Mouse (Mus musculus) kidney, postnatal 0 days (tissue): ENCODE measurements at regions not wholly inside any gene's neighbourhood (a gene's known extent, or its start where the extent isn't known, plus 50 kb on each side); places are given as distances from the start of the nearest gene placed in this dataset.
A peak's percentile ranks its signal among the peaks of the same experiment; 100 is the strongest.

Source experiments
- ATAC-seq: fragments of 200-750 bp; cut with Nextera tagmentation; replicated peaks from 2 replicates; pipeline ENCODE4 v1.8.0; 2017; ENCODE audit warnings: low read depth, moderate number of reproducible peaks, moderate TSS enrichment, moderate library complexity; ENCODE audit not compliant: low FRiP score
- DNase-seq: peaks from one replicate; pipeline ENCODE4 v3.0.0-alpha.2; 2016; ENCODE audit warnings: low spot score
- H3K27ac ChIP-seq: fragments of 300-500 bp; sonication (generic); 2 replicates; pipeline ENCODE4 v1.5.1; 2014; ENCODE audit warnings: mild to moderate bottlenecking
- H3K27me3 ChIP-seq: fragments of 300-500 bp; sonication (generic); 2 replicates; pipeline ENCODE4 v1.6.1; 2014; ENCODE audit warnings: low read length, mixed read lengths; ENCODE audit not compliant: insufficient read depth
- H3K36me3 ChIP-seq: fragments of 300-500 bp; sonication (generic); 2 replicates; pipeline ENCODE4 v1.6.1; 2014; ENCODE audit warnings: low read length, mixed read lengths; ENCODE audit not compliant: insufficient read depth
- H3K4me1 ChIP-seq: fragments of 300-500 bp; sonication (generic); replicated peaks from 2 replicates; pipeline ENCODE4 v1.6.1; 2014; ENCODE audit warnings: antibody characterized with exemption, low read length, mixed read lengths; ENCODE audit not compliant: insufficient read depth
- H3K4me2 ChIP-seq: fragments of 300-500 bp; sonication (generic); 2 replicates; pipeline ENCODE4 v1.6.1; 2014; ENCODE audit warnings: mild to moderate bottlenecking, low read length, moderate library complexity, mixed read lengths
- H3K4me3 ChIP-seq: fragments of 300-500 bp; sonication (generic); replicated peaks from 2 replicates; pipeline ENCODE4 v1.5.1; 2014; ENCODE audit warnings: low read depth, low read length
- H3K9ac ChIP-seq: fragments of 300-500 bp; sonication (generic); 2 replicates; pipeline ENCODE4 v1.6.1; 2014; ENCODE audit warnings: low read depth, low read length
- H3K9me3 ChIP-seq: fragments of 300-500 bp; sonication (generic); replicated peaks from 2 replicates; pipeline ENCODE4 v1.6.1; 2016; ENCODE audit warnings: low read length, inconsistent platforms, mixed read lengths
- CTCF ChIP-seq: IDR thresholded peaks from 2 replicates; pipeline ENCODE4 v1.5.1; 2016; ENCODE audit warnings: antibody characterized with exemption, low read depth, mild to moderate bottlenecking, moderate library complexity
- WGBS: fragments of 180-500 bp; shearing (Covaris S2); extraction: QIAGEN DNeasy Blood & Tissue Kit; methylation state at CpG from one replicate; pipeline ENCODE4 v1.1.7; 2014; 5-methylcytosine and 5-hydroxymethylcytosine counted together

DNA sequence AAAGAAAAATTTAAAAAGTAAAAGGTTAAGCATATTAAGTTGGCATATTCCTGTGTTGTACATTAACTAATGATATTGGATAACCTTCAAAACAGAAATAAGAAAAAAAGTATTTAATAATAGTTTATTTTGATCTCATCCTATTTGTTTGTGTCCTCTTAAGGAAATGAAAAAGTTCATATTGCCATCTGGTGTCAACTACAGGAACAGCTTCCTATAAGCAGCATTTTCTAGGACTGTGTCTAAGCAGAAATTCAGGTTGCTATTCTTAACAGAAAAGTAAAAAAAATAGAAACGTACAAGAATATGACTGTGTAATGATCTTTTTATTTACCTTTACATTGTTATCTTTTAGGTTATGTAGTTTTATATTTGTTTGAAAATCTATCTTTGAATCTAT lies 313.4 kb upstream of the G6pd2 start:
- no peaks in the 10 kb centered on the region for H3K4me1 ChIP-seq
- DNase-seq (peak; percentile 36), ATAC-seq (no peak)
- no peaks in the 10 kb centered on the region for H3K36me3 ChIP-seq
- H3K9ac ChIP-seq = no peak overlapping the region
- peak; percentile 46 for TF ChIP-seq CTCF
- H3K27me3 ChIP-seq = no peaks in the 10 kb centered on the region
- H3K4me2 ChIP-seq = no peak overlapping the region
- H3K9me3 ChIP-seq = no peaks in the 10 kb centered on the region
- H3K4me3 ChIP-seq = no peak overlapping the region
- H3K27ac ChIP-seq = no peak overlapping the region
- 64% methylated on average over 1 of the region's 1 CpGs for WGBS

DNA sequence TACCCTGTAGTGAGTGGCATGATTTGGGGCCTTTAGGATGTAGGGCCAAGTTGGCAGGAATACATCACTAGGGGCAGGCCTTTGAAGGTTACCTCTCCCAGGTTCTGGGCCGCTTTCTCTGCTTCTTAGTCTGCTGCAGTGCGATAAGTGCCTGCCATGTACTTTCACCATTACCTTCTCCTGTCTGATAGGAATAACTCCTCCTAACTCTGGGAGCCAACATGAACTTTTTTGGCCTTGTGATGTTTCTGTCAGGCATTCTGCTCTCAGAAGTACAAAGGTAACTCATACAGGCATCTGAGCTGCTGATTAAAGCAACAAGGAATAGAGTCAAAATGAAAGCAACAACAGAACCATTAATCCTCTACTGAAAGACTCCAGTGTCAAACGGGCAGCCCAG lies 301.2 kb upstream of the G6pd2 start:
- H3K9ac ChIP-seq = no peak overlapping the region
- ATAC-seq = no peak
- 78% methylated on average over 3 of the region's 3 CpGs for WGBS
- no peaks in the 10 kb centered on the region for H3K27me3 ChIP-seq
- no peak overlapping the region for H3K4me3 ChIP-seq
- H3K27ac ChIP-seq = no peak overlapping the region
- H3K36me3 ChIP-seq = no peaks in the 10 kb centered on the region
- no peak for TF ChIP-seq CTCF
- H3K9me3 ChIP-seq = no peaks in the 10 kb centered on the region
- DNase-seq = no peak
- no peak overlapping the region for H3K4me2 ChIP-seq
- no peaks in the 10 kb centered on the region for H3K4me1 ChIP-seq

DNA sequence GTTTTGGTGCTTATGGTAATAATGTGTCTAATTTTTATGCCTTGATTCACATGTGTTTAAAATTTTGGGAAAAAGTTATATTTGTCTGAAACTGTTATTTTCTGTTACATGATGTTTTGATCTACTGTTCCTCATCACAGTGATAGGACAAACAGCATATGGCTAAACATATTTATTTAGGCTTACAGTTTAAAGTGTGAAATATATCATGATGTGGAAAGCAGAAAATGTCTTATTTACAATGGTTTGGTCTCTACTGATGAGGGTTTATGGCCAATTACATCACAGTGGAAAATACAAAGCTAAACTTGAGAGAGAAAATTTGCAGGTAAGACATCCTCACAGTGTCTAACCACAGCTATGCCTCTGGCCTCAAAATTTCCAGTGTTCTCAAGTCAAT lies 268.1 kb upstream of the G6pd2 start:
- ATAC-seq = no peak
- no peak for DNase-seq
- no peak overlapping the region for H3K27ac ChIP-seq
- H3K4me3 ChIP-seq = no peak overlapping the region
- H3K27me3 ChIP-seq = no peaks in the 10 kb centered on the region
- no peak for TF ChIP-seq CTCF
- H3K4me1 ChIP-seq = no peaks in the 10 kb centered on the region
- H3K9me3 ChIP-seq = no peaks in the 10 kb centered on the region
- H3K9ac ChIP-seq = no peak overlapping the region
- no peaks in the 10 kb centered on the region for H3K36me3 ChIP-seq
- H3K4me2 ChIP-seq = no peak overlapping the region

DNA sequence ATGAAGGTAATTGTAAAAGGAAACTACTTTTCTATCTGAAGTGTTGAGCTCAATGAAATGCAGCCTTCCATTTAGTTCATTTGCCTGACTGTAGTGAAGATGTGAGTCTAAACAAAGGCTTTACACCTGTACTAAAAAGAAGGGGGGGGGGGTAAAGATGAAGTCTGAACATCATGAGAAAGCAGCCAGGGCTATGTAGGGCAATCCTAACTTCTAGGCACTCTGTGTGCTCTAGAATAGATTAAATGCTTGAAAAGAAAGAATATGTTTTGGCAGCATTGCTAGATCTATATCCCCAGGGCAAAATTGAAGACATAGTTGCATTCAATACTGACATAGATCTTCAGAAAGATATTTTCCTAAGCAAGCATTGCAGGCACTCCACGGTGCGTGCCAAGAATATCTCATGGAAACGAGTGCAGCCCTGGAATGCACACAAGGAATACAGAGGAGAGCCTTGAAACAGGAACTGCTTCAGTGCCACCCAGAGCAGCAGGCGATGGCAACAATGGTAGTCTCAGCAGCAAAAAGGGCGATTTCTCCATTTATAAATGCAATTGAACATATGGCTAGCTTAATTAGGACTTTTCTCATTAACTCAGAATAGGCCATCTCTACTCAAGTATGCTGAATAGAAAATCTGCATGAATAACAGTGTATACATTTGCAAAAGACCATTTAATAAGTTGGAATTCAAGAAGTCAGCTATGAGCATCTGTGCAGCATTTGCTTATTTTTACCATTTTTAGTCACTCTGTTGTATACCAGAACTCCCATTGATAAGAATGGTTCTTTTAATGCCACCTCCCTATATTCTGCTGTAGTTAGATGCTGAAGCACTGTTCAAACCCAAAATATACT lies 261.8 kb upstream of the G6pd2 start:
- H3K9ac ChIP-seq = no peak overlapping the region
- ATAC-seq = no peak
- no peaks in the 10 kb centered on the region for H3K9me3 ChIP-seq
- no peak overlapping the region for H3K4me2 ChIP-seq
- no peak overlapping the region for H3K27ac ChIP-seq
- H3K27me3 ChIP-seq = no peaks in the 10 kb centered on the region
- TF ChIP-seq CTCF = no peak
- H3K4me3 ChIP-seq = no peak overlapping the region
- H3K4me1 ChIP-seq = no peaks in the 10 kb centered on the region
- no peaks in the 10 kb centered on the region for H3K36me3 ChIP-seq
- DNase-seq = no peak
- 73% methylated on average over 5 of the region's 5 CpGs for WGBS

DNA sequence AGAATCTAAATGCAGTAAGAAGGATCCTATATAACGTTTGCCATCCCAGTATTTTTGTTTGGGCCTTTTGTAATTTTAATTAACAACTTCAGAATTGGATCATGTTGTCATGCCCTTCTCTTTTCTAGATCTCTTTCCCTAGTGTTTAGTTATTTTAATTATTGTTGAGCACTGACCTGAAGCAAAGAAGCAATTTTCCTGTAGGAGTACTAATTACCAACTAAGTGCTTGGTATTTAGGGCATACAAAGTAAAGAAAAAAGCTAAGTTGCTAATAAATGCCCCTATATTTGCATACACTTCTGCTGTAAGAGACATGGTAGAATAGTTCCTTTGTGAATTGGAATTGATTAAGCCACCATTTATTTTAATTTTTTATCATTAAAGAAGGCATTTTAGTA lies 255.1 kb upstream of the G6pd2 start:
- H3K27ac ChIP-seq = no peak overlapping the region
- TF ChIP-seq CTCF = no peak
- H3K36me3 ChIP-seq = no peaks in the 10 kb centered on the region
- H3K9me3 ChIP-seq = no peaks in the 10 kb centered on the region
- ATAC-seq (no peak), DNase-seq (no peak)
- 62% methylated on average over 1 of the region's 1 CpGs for WGBS
- H3K9ac ChIP-seq = no peak overlapping the region
- H3K4me3 ChIP-seq = no peak overlapping the region
- no peaks in the 10 kb centered on the region for H3K4me1 ChIP-seq
- H3K4me2 ChIP-seq = no peak overlapping the region
- no peaks in the 10 kb centered on the region for H3K27me3 ChIP-seq
